Mouse (Mus musculus): ENCODE data around the gene Ebf3. TPM values are rescaled to one million over a fixed set of nuclear protein-coding genes. Genes with fewer than 3 reads are reported as not detected.

Ebf3 gene
- polyA plus RNA-seq (2014; fragmentation: Illumina TruSeq; extraction: RNeasy Lipid Tissue Mini Kit (QIAGEN cat#74804); ENCODE audit: low read depth, low replicate concordance): not detected

GRCm38 (mm10) chr7:137313904-137314691 lies at the start of gene Ebf3:
Ebf3 (minus strand) TSS chr7:137314445.

Other genes with a start within 250 kb of the Ebf3 start
- gene 9430038I01Rik, start 96.3 kb upstream of the Ebf3 start, polyA plus RNA-seq (2014; fragmentation: Illumina TruSeq; extraction: RNeasy Lipid Tissue Mini Kit (QIAGEN cat#74804); ENCODE audit: low read depth, low replicate concordance): 8.6 TPM
- gene Glrx3, start 123.2 kb upstream of the Ebf3 start, polyA plus RNA-seq (2014; fragmentation: Illumina TruSeq; extraction: RNeasy Lipid Tissue Mini Kit (QIAGEN cat#74804); ENCODE audit: low read depth, low replicate concordance): 152 TPM